Mouse (Mus musculus): ENCODE data around the gene Wdr20rt. TPM values are rescaled to one million over a fixed set of nuclear protein-coding genes. Genes with fewer than 3 reads are reported as not detected.
"Not testable (repeated sequence)": the region's sequence is repeated elsewhere in the genome, so short reads cannot be mapped to it uniquely, and the experiment has no call there.

The Wdr20rt gene
- not detected for total RNA-seq (2021)

GRCm38 (mm10) chr12:65225467-65225945 is at the start of gene Wdr20rt:
Gene Wdr20rt, plus strand, starts transcription at chr12:65225517.
- DNase-seq (ENCODE audit: extremely low spot score in 1 of 2, low spot score in 1 of 2) = no peak

GRCm38 (mm10) chr12:65187365-65187764 is 38.0 kb upstream of the Wdr20rt start:
- DNase-seq (ENCODE audit: extremely low spot score in 1 of 2, low spot score in 1 of 2) = no peak

GRCm38 (mm10) chr12:65189213-65189612 is 36.1 kb upstream of the Wdr20rt start:
- no peak for DNase-seq (ENCODE audit: extremely low spot score in 1 of 2, low spot score in 1 of 2)

- no peak for DNase-seq (ENCODE audit: extremely low spot score in 1 of 2, low spot score in 1 of 2)
Measured at GRCm38 (mm10) chr12:65194003-65194530, 31.2 kb upstream of the Wdr20rt start.

GRCm38 (mm10) chr12:65201812-65202211 is 23.5 kb upstream of the Wdr20rt start:
- no peak for DNase-seq (ENCODE audit: extremely low spot score in 1 of 2, low spot score in 1 of 2)

- no peak for DNase-seq (ENCODE audit: extremely low spot score in 1 of 2, low spot score in 1 of 2)
Measured at GRCm38 (mm10) chr12:65206431-65206830, 18.9 kb upstream of the Wdr20rt start.

- no peak for DNase-seq (ENCODE audit: extremely low spot score in 1 of 2, low spot score in 1 of 2)
Measured at GRCm38 (mm10) chr12:65216404-65216840, 8.9 kb upstream of the Wdr20rt start.

- DNase-seq (ENCODE audit: extremely low spot score in 1 of 2, low spot score in 1 of 2) = no peak
Measured at GRCm38 (mm10) chr12:65228628-65229027, 3.3 kb downstream of the Wdr20rt start.

- DNase-seq (ENCODE audit: extremely low spot score in 1 of 2, low spot score in 1 of 2) = no peak
Measured at GRCm38 (mm10) chr12:65229041-65229440, 3.7 kb downstream of the Wdr20rt start.

- not testable (repeated sequence) for DNase-seq (ENCODE audit: extremely low spot score in 1 of 2, low spot score in 1 of 2)
Measured at GRCm38 (mm10) chr12:65232801-65233200, 7.5 kb downstream of the Wdr20rt start.

- no peak for DNase-seq (ENCODE audit: extremely low spot score in 1 of 2, low spot score in 1 of 2)
Measured at GRCm38 (mm10) chr12:65250116-65250738, 24.9 kb downstream of the Wdr20rt start.

- DNase-seq (ENCODE audit: extremely low spot score in 1 of 2, low spot score in 1 of 2) = no peak
Measured at GRCm38 (mm10) chr12:65256887-65257286, 31.6 kb downstream of the Wdr20rt start.

- no peak for DNase-seq (ENCODE audit: extremely low spot score in 1 of 2, low spot score in 1 of 2)
Measured at GRCm38 (mm10) chr12:65258212-65259138, 33.2 kb downstream of the Wdr20rt start.

GRCm38 (mm10) chr12:65259139-65260111 is 34.1 kb downstream of the Wdr20rt start:
- DNase-seq (ENCODE audit: extremely low spot score in 1 of 2, low spot score in 1 of 2) = no peak

- DNase-seq (ENCODE audit: extremely low spot score in 1 of 2, low spot score in 1 of 2) = no peak
Measured at GRCm38 (mm10) chr12:65268311-65268984, 43.1 kb downstream of the Wdr20rt start.

GRCm38 (mm10) chr12:65269406-65269805 is 44.1 kb downstream of the Wdr20rt start:
- DNase-seq (ENCODE audit: extremely low spot score in 1 of 2, low spot score in 1 of 2) = no peak

- DNase-seq (ENCODE audit: extremely low spot score in 1 of 2, low spot score in 1 of 2) = no peak
Measured at GRCm38 (mm10) chr12:65273807-65274206, 48.5 kb downstream of the Wdr20rt start.
